Mouse (Mus musculus): Measurements from ENCODE around the gene Txnrd2.
A peak's percentile ranks its signal among the peaks of the same experiment; 100 is the strongest.

Gene Txnrd2

GRCm38 (mm10) chr16:18451486-18452181 is 25.4 kb downstream of the Txnrd2 start:
- no peak for DNase-seq (ENCODE audit: low spot score in 2 of 2)

- no peak for DNase-seq (ENCODE audit: low spot score in 2 of 2)
Measured at GRCm38 (mm10) chr16:18452361-18452862, 26.2 kb downstream of the Txnrd2 start.

GRCm38 (mm10) chr16:18453846-18454245 is 27.7 kb downstream of the Txnrd2 start:
- DNase-seq (ENCODE audit: low spot score in 2 of 2), result no peak

GRCm38 (mm10) chr16:18455407-18455806 is 29.2 kb downstream of the Txnrd2 start:
- DNase-seq (ENCODE audit: low spot score in 2 of 2), result no peak

- no peak for DNase-seq (ENCODE audit: low spot score in 2 of 2)
Measured at GRCm38 (mm10) chr16:18458661-18459060, 32.5 kb downstream of the Txnrd2 start.

- no peak for DNase-seq (ENCODE audit: low spot score in 2 of 2)
Measured at GRCm38 (mm10) chr16:18459335-18459954, 33.3 kb downstream of the Txnrd2 start.

GRCm38 (mm10) chr16:18459955-18460370 is 33.8 kb downstream of the Txnrd2 start:
- peak in 1 of 2 experiments; percentile 26 for DNase-seq (ENCODE audit: low spot score in 2 of 2)

- no peak for DNase-seq (ENCODE audit: low spot score in 2 of 2)
Measured at GRCm38 (mm10) chr16:18460826-18461225, 34.6 kb downstream of the Txnrd2 start.

GRCm38 (mm10) chr16:18462031-18462430 is 35.8 kb downstream of the Txnrd2 start:
- DNase-seq (ENCODE audit: low spot score in 2 of 2), result no peak

GRCm38 (mm10) chr16:18462598-18462997 is 36.4 kb downstream of the Txnrd2 start:
- DNase-seq (ENCODE audit: low spot score in 2 of 2), result no peak

- no peak for DNase-seq (ENCODE audit: low spot score in 2 of 2)
Measured at GRCm38 (mm10) chr16:18464271-18464670, 38.1 kb downstream of the Txnrd2 start.

GRCm38 (mm10) chr16:18470829-18471228 is 44.6 kb downstream of the Txnrd2 start:
- DNase-seq (ENCODE audit: low spot score in 2 of 2), result no peak

GRCm38 (mm10) chr16:18471381-18471955 is 45.3 kb downstream of the Txnrd2 start:
- no peak for DNase-seq (ENCODE audit: low spot score in 2 of 2)

- no peak for DNase-seq (ENCODE audit: low spot score in 2 of 2)
Measured at GRCm38 (mm10) chr16:18471976-18472375, 45.8 kb downstream of the Txnrd2 start.

- DNase-seq (ENCODE audit: low spot score in 2 of 2), result no peak
Measured at GRCm38 (mm10) chr16:18472416-18472815, 46.2 kb downstream of the Txnrd2 start.

- no peak for DNase-seq (ENCODE audit: low spot score in 2 of 2)
Measured at GRCm38 (mm10) chr16:18472976-18473375, 46.8 kb downstream of the Txnrd2 start.

- DNase-seq (ENCODE audit: low spot score in 2 of 2), result no peak
Measured at GRCm38 (mm10) chr16:18474021-18474420, 47.8 kb downstream of the Txnrd2 start.

GRCm38 (mm10) chr16:18477996-18478395 is 51.8 kb downstream of the Txnrd2 start:
- no peak for DNase-seq (ENCODE audit: low spot score in 2 of 2)

GRCm38 (mm10) chr16:18479667-18480066 is 53.5 kb downstream of the Txnrd2 start:
- DNase-seq (ENCODE audit: low spot score in 2 of 2), result no peak

GRCm38 (mm10) chr16:18480933-18481485 is 54.8 kb downstream of the Txnrd2 start:
- no peak for DNase-seq (ENCODE audit: low spot score in 2 of 2)

GRCm38 (mm10) chr16:18482431-18482830 is 56.2 kb downstream of the Txnrd2 start:
- no peak for DNase-seq (ENCODE audit: low spot score in 2 of 2)

- DNase-seq (ENCODE audit: low spot score in 2 of 2), result no peak
Measured at GRCm38 (mm10) chr16:18483839-18484238, 57.7 kb downstream of the Txnrd2 start.

- DNase-seq (ENCODE audit: low spot score in 2 of 2), result no peak
Measured at GRCm38 (mm10) chr16:18484386-18484785, 58.2 kb downstream of the Txnrd2 start.
